In the genomic region with DNA sequence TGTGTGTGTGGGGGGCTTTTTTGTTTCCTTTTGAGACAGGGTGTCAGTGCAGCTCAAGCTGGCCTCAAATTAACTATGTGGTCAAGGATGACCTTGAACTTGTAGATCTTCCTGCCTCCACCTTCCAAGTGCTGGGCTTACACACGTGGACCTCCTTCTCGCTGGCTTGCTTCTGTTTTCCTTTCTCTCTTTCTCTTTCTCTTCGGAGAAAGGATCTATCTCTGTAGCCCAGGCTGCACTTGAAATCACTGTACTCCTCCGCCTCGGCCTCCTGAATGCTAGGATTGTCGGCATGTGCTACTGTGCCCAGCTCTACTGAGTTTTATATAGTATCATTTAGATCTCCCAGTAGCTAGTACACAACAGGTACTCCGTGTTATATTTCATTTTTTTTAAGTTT, we compare ENCODE assay signal across 1 mouse cellular context.
A peak's percentile ranks its signal among the peaks of the same experiment; 100 is the strongest.
TF ChIP-seq lines count a peak whose summit lies in the region.

No protein-coding gene starts in this region.

TF ChIP-seq in MEL, 35 proteins besides CTCF, POLR2A, EP300 and RAD21 (continued from another document):
- TF ChIP-seq MXI1 (IDR thresholded peaks at IDR 0.05; ENCODE audit: low read depth, low read length) (peak; percentile 93), RCOR1 (IDR thresholded peaks at IDR 0.05; ENCODE audit: low read depth, low read length) (peak; percentile 64), TAL1 (IDR thresholded peaks at IDR 0.05; ENCODE audit: low read length) (peak; percentile 36), ZKSCAN1 (IDR thresholded peaks at IDR 0.05; ENCODE audit: low read depth, low read length) (no peak), NELFE (IDR thresholded peaks at IDR 0.05; ENCODE audit: low read depth, low read length) (no peak), KAT2A (conservative IDR thresholded peaks at IDR 0.05; ENCODE audit: low read depth, low read length) (peak; percentile 43; the same call in 1 of the 2 replicates), USF1 (IDR thresholded peaks at IDR 0.05; ENCODE audit: low read depth, low read length) (no peak), SIN3A (IDR thresholded peaks at IDR 0.05; ENCODE audit: low read length) (peak; percentile 35), CHD1 (IDR thresholded peaks at IDR 0.05; ENCODE audit: low read depth, low read length) (no peak), ELF1 (IDR thresholded peaks at IDR 0.05; ENCODE audit: low read depth, low read length) (no peak), ZMIZ1 (IDR thresholded peaks at IDR 0.05; ENCODE audit: low read depth, low read length) (no peak), MAX (IDR thresholded peaks at IDR 0.05; ENCODE audit: low read length) (peak; percentile 87), MAZ (IDR thresholded peaks at IDR 0.05; ENCODE audit: low read depth, low read length) (peak; percentile 31; the same call in 1 of the 2 replicates), NRF1 (IDR thresholded peaks at IDR 0.05; ENCODE audit: insufficient read depth, low read depth, low read length, poor library complexity, severe bottlenecking) (no peak), HCFC1 (IDR thresholded peaks at IDR 0.05; ENCODE audit: low read depth, low read length) (no peak), MYC (IDR thresholded peaks at IDR 0.05; ENCODE audit: low read depth, low read length) (peak; percentile 96), GABPA (IDR thresholded peaks at IDR 0.05; ENCODE audit: low read depth, low read length) (no peak), SMC3 (IDR thresholded peaks at IDR 0.05; ENCODE audit: low read depth, low read length) (no peak), UBTF (IDR thresholded peaks at IDR 0.05; ENCODE audit: borderline replicate concordance, insufficient read depth, low read depth, low read length) (no peak), POLR2AphosphoS5 (IDR thresholded peaks at IDR 0.05; ENCODE audit: borderline replicate concordance, low read depth, low read length) (no peak), GATA1 (IDR thresholded peaks at IDR 0.05; ENCODE audit: low read depth, low read length) (no peak; the same call in 1 of the 2 replicates), E2F4 (IDR thresholded peaks at IDR 0.05; ENCODE audit: borderline replicate concordance, low read depth, low read length) (no peak)
